Mouse (Mus musculus) neural tube, embryonic 12.5 days (tissue): ENCODE measurements around the gene Vwf. TPM values are rescaled to one million over a fixed set of nuclear protein-coding genes. Genes with fewer than 3 reads are reported as not detected.

Experiments
- ATAC-seq: fragments of 200-750 bp; cut with Nextera tagmentation; 2 replicates; pipeline ENCODE4 v1.8.0; 2017; ENCODE audit warnings: low read depth, mild to moderate bottlenecking, moderate TSS enrichment, moderate library complexity; ENCODE audit not compliant: low FRiP score
- H3K27ac ChIP-seq: fragments of 300-500 bp; sonication (generic); 2 replicates; pipeline ENCODE4 v1.5.1; 2016
- H3K27me3 ChIP-seq: fragments of 300-500 bp; sonication (generic); replicated peaks from 2 replicates; pipeline ENCODE4 v1.6.1; 2016; ENCODE audit warnings: mild to moderate bottlenecking
- H3K36me3 ChIP-seq: fragments of 300-500 bp; sonication (generic); 2 replicates; pipeline ENCODE4 v1.6.1; 2016; ENCODE audit warnings: mild to moderate bottlenecking
- H3K4me1 ChIP-seq: fragments of 300-500 bp; sonication (generic); 2 replicates; pipeline ENCODE4 v1.6.1; 2016
- H3K4me2 ChIP-seq: fragments of 300-500 bp; sonication (generic); replicated peaks from 2 replicates; pipeline ENCODE4 v1.6.1; 2016; ENCODE audit warnings: mild to moderate bottlenecking
- H3K4me3 ChIP-seq: fragments of 300-500 bp; sonication (generic); 2 replicates; pipeline ENCODE4 v1.5.1; 2016
- H3K9ac ChIP-seq: fragments of 300-500 bp; sonication (generic); 2 replicates; pipeline ENCODE4 v1.6.1; 2016; ENCODE audit warnings: mild to moderate bottlenecking
- H3K9me3 ChIP-seq: fragments of 300-500 bp; sonication (generic); 2 replicates; pipeline ENCODE4 v1.6.1; 2016; ENCODE audit warnings: mild to moderate bottlenecking
- WGBS: fragments of 180-500 bp; shearing (Covaris S2); methylation state at CpG from one replicate; pipeline ENCODE4 v1.1.7; 2016; 5-methylcytosine and 5-hydroxymethylcytosine counted together
- polyA plus RNA-seq: library from polyadenylated mRNA; unstranded; fragments of >200 nt; fragmentation: Nextera tagmentation; extraction: Ambion mirVana; gene quantifications from 2 replicates; pipeline ENCODE4 v1.2.1, GENCODE M21; 2016

The Vwf gene
- polyA plus RNA-seq, 1 experiment from 2014 or later = 12.3 TPM

DNA sequence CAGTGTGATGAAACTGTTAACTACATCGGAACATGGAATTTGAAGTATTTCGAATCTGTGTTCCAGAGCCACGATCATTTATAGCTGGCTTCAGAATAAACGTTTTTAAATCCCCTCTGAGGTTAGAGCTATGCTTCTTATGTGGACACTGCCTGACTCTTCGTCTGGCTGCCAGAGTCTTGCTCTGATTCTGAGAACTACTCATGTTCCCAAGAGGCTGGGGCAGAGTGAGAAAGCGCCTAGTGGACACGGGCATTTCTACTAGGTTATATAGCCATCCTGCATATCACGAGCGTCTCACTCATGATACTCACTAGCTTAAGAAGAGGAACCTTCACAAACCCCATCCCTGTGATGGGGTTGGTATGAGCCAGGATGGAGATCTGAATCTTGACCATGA is 30.7 kb downstream of the Vwf start:
- H3K4me3 ChIP-seq = no peak overlapping the region
- H3K27me3 ChIP-seq = no peaks in the 10 kb centered on the region
- WGBS = 87% methylated on average over 9 of the region's 9 CpGs
- H3K4me1 ChIP-seq = peaks cover 13% of the 10 kb centered on the region; the same call in 1 of the 2 replicates
- H3K9ac ChIP-seq = no peak overlapping the region
- no peaks in the 10 kb centered on the region for H3K36me3 ChIP-seq
- no peak overlapping the region for H3K27ac ChIP-seq
- no peak overlapping the region for H3K4me2 ChIP-seq
- ATAC-seq = no peak
- no peaks in the 10 kb centered on the region for H3K9me3 ChIP-seq

- no peak for ATAC-seq
- Histone ChIP-seq H3K27me3 (no peaks in the 10 kb centered on the region), H3K9me3 (no peaks in the 10 kb centered on the region), H3K4me3 (no peak overlapping the region), H3K4me1 (peaks cover 5% of the 10 kb centered on the region; the same call in 1 of the 2 replicates), H3K36me3 (no peaks in the 10 kb centered on the region), H3K4me2 (no peak overlapping the region), H3K27ac (no peak overlapping the region), H3K9ac (no peak overlapping the region)
- 48% methylated on average over 11 of the region's 11 CpGs for WGBS
These were observed 31.5 kb downstream of the Vwf start for GRCm38 (mm10) chr6:125577882-125578646.

GRCm38 (mm10) chr6:125578647-125579011 is 32.1 kb downstream of the Vwf start:
- ATAC-seq = no peak
- no peaks in the 10 kb centered on the region for H3K9me3 ChIP-seq
- 86% methylated on average over 7 of the region's 7 CpGs for WGBS
- H3K9ac ChIP-seq = no peak overlapping the region
- no peak overlapping the region for H3K27ac ChIP-seq
- no peak overlapping the region for H3K4me3 ChIP-seq
- H3K4me2 ChIP-seq = no peak overlapping the region
- no peaks in the 10 kb centered on the region for H3K36me3 ChIP-seq
- H3K27me3 ChIP-seq = no peaks in the 10 kb centered on the region
- H3K4me1 ChIP-seq = no peaks in the 10 kb centered on the region

DNA sequence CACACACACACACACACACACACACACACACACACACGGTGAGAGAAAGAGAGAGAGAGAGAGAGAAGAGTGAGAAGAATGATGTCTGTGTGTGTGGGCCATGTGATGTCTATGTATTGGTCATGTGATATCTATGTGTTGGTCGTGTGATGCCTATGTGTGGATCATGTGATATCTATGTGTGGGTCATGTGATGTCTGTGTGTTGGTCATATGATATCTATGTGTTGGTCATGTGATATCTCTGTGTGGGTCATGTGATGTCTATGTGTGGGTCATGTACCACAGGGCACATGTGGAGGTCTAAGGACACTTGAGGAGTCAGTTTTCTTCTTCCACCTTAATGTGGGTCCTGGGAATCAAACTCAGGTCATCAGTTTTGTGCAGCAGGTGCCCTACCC is 33.3 kb downstream of the Vwf start:
- H3K4me2 ChIP-seq = no peak overlapping the region
- no peak for ATAC-seq
- no peaks in the 10 kb centered on the region for H3K27me3 ChIP-seq
- no peaks in the 10 kb centered on the region for H3K4me1 ChIP-seq
- H3K9me3 ChIP-seq = no peaks in the 10 kb centered on the region
- 98% methylated on average over 2 of the region's 2 CpGs for WGBS
- no peak overlapping the region for H3K4me3 ChIP-seq
- no peak overlapping the region for H3K9ac ChIP-seq
- no peaks in the 10 kb centered on the region for H3K36me3 ChIP-seq
- no peak overlapping the region for H3K27ac ChIP-seq

DNA sequence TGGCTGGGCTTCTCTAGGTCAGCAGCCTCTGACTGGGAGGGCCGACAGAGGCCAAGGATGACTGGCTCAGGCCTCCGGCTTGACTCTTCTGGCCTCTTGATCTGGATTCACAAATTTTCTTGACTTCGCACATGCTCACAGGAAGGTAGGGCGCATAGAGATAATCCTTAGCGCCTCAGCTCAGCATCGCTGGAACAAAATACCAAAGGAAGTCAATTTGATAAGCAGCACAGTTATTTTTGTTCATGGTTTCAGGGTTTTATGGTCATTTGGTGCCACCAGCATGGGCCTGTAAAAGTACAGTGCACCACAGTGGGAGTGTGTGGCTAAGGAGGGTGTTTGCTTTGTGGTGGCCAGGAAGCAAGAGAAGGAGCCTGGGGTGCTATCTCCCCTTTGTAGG is 37.1 kb downstream of the Vwf start:
- WGBS = 92% methylated on average over 6 of the region's 6 CpGs

GRCm38 (mm10) chr6:125584266-125584665 is 37.7 kb downstream of the Vwf start:
- 0 out of 2 replicates have a peak, but pooled peaks cover 4% of the 10 kb centered on the region for H3K4me1 ChIP-seq
- 95% methylated on average over 15 of the region's 15 CpGs for WGBS

More for the DNA sequence above, 37.1 kb downstream of the Vwf start:
- no peak overlapping the region for H3K9ac ChIP-seq
- H3K27me3 ChIP-seq = no peaks in the 10 kb centered on the region
- H3K4me3 ChIP-seq = no peak overlapping the region
- no peaks in the 10 kb centered on the region for H3K9me3 ChIP-seq
- ATAC-seq = no peak
- no peak overlapping the region for H3K27ac ChIP-seq
- H3K4me2 ChIP-seq = no peak overlapping the region
- H3K36me3 ChIP-seq = no peaks in the 10 kb centered on the region
- 0 out of 2 replicates have a peak, but pooled peaks cover 4% of the 10 kb centered on the region for H3K4me1 ChIP-seq

DNA sequence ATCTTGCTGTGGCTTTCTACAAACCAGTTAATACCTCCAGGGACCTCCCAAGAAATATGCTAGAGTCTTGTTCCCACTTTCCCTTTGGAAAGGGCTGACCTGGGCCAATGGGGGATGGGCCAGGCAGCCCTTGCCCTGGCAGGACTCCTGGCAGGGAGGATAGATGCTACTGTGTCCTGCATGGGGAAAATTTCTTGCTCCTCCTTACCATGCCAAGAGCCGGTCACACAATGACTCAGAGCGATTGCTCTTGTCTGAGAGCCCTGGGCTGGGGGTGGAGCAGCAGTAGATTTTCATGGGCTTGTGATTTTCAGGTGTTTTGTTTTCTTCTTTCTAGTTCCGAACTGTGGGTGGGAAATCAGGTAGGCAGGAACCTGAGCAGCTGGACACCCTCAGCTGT is 39.0 kb downstream of the Vwf start:
- no peaks in the 10 kb centered on the region for H3K36me3 ChIP-seq
- no peak overlapping the region for H3K27ac ChIP-seq
- H3K9me3 ChIP-seq = no peaks in the 10 kb centered on the region
- H3K4me2 ChIP-seq = no peak overlapping the region
- ATAC-seq = no peak
- no peaks in the 10 kb centered on the region for H3K27me3 ChIP-seq
- no peak overlapping the region for H3K4me3 ChIP-seq
- 71% methylated on average over 3 of the region's 3 CpGs for WGBS
- H3K9ac ChIP-seq = no peak overlapping the region
- 0 out of 2 replicates have a peak, but pooled peaks cover 4% of the 10 kb centered on the region for H3K4me1 ChIP-seq

More at GRCm38 (mm10) chr6:125584266-125584665, 37.7 kb downstream of the Vwf start:
- no peak overlapping the region for H3K9ac ChIP-seq
- no peaks in the 10 kb centered on the region for H3K27me3 ChIP-seq
- no peaks in the 10 kb centered on the region for H3K36me3 ChIP-seq
- no peak for ATAC-seq
- no peaks in the 10 kb centered on the region for H3K9me3 ChIP-seq
- H3K27ac ChIP-seq = no peak overlapping the region
- no peak overlapping the region for H3K4me2 ChIP-seq
- H3K4me3 ChIP-seq = no peak overlapping the region

- no peak for ATAC-seq
- Histone ChIP-seq H3K27me3 (no peaks in the 10 kb centered on the region), H3K36me3 (no peaks in the 10 kb centered on the region), H3K9ac (no peak overlapping the region), H3K4me1 (0 out of 2 replicates have a peak, but pooled peaks cover 4% of the 10 kb centered on the region), H3K9me3 (no peaks in the 10 kb centered on the region), H3K4me2 (no peak overlapping the region), H3K4me3 (no peak overlapping the region), H3K27ac (no peak overlapping the region)
- 84% methylated on average over 4 of the region's 4 CpGs for WGBS
These were observed 39.5 kb downstream of the Vwf start for GRCm38 (mm10) chr6:125586042-125586566.

DNA sequence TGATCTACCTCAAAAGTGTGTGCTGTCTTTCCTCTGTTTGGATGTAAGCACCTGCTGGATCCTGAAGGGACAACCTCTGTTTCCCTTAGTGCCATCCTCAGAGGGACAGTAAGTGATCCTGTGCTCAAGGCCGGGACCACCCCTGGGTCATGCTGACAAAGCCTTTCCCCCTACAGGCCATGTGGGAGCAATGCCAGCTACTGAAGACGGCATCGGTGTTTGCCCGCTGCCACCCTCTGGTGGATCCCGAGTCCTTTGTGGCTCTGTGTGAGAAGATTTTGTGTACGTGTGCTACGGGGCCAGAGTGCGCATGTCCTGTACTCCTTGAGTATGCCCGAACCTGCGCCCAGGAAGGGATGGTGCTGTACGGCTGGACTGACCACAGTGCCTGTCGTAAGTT is 41.7 kb downstream of the Vwf start:
- no peaks in the 10 kb centered on the region for H3K9me3 ChIP-seq
- H3K36me3 ChIP-seq = no peaks in the 10 kb centered on the region
- H3K4me3 ChIP-seq = no peak overlapping the region
- H3K27ac ChIP-seq = no peak overlapping the region
- H3K9ac ChIP-seq = no peak overlapping the region
- no peak for ATAC-seq
- H3K4me1 ChIP-seq = 0 out of 2 replicates have a peak, but pooled peaks cover 4% of the 10 kb centered on the region
- WGBS = 91% methylated on average over 12 of the region's 12 CpGs
- H3K27me3 ChIP-seq = no peaks in the 10 kb centered on the region
- H3K4me2 ChIP-seq = no peak overlapping the region

DNA sequence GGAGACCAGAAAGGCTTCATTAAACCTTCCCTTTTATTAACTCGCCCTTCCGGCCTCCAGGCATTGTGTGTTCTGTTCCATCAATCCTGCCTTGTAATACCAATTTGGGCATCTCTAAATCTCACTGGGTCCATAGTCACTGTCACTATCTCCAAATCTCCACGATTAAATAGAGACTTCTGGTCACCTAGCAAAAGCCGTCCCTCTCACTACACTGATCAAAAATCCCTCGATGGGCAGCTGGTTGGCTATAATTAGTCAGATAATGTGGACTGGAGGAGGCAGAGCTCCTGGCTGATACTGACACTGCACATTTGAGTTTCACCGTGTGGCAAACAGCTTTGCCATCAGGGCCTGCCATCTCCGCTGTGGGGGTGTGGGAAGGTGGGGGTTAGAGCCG is 42.5 kb downstream of the Vwf start:
- Histone ChIP-seq H3K4me1 (0 out of 2 replicates have a peak, but pooled peaks cover 4% of the 10 kb centered on the region), H3K4me3 (no peak overlapping the region), H3K9me3 (no peaks in the 10 kb centered on the region), H3K36me3 (no peaks in the 10 kb centered on the region), H3K27ac (no peak overlapping the region), H3K9ac (no peak overlapping the region), H3K4me2 (no peak overlapping the region), H3K27me3 (no peaks in the 10 kb centered on the region)
- ATAC-seq = no peak
- 83% methylated on average over 8 of the region's 8 CpGs for WGBS

GRCm38 (mm10) chr6:125590056-125590455 is 43.5 kb downstream of the Vwf start:
- H3K4me3 ChIP-seq = no peak overlapping the region
- no peaks in the 10 kb centered on the region for H3K36me3 ChIP-seq
- no peak overlapping the region for H3K27ac ChIP-seq
- no peak for ATAC-seq
- no peak overlapping the region for H3K4me2 ChIP-seq
- H3K9me3 ChIP-seq = no peaks in the 10 kb centered on the region
- H3K4me1 ChIP-seq = 0 out of 2 replicates have a peak, but pooled peaks cover 4% of the 10 kb centered on the region
- 84% methylated on average over 7 of the region's 7 CpGs for WGBS
- no peaks in the 10 kb centered on the region for H3K27me3 ChIP-seq
- H3K9ac ChIP-seq = no peak overlapping the region

DNA sequence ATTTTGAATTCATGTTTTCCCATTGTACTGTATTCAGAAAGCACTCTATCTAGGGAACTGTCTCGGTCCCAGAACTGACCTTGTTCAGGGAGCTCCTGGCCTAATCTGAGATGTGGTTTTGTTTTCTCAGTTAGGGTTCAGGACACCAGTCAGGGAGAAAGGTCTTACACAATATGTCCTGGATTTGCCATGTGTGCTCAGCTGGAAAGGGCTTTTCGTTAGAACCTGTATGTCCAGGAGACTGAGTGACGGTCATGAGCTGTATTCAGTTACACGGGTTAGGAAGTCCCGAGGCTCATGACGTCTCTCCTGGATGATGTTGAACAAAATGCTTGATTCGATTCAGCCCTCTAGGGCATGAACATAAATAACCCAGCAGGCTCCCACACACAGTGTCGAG is 43.9 kb downstream of the Vwf start:
- Histone ChIP-seq H3K36me3 (no peaks in the 10 kb centered on the region), H3K4me3 (no peak overlapping the region), H3K4me2 (no peak overlapping the region), H3K27ac (no peak overlapping the region), H3K4me1 (0 out of 2 replicates have a peak, but pooled peaks cover 4% of the 10 kb centered on the region), H3K27me3 (no peaks in the 10 kb centered on the region), H3K9me3 (no peaks in the 10 kb centered on the region), H3K9ac (no peak overlapping the region)
- 56% methylated on average over 8 of the region's 8 CpGs for WGBS
- no peak for ATAC-seq
